ENCODE assay signal across 9 mouse cellular contexts in the genomic region with DNA sequence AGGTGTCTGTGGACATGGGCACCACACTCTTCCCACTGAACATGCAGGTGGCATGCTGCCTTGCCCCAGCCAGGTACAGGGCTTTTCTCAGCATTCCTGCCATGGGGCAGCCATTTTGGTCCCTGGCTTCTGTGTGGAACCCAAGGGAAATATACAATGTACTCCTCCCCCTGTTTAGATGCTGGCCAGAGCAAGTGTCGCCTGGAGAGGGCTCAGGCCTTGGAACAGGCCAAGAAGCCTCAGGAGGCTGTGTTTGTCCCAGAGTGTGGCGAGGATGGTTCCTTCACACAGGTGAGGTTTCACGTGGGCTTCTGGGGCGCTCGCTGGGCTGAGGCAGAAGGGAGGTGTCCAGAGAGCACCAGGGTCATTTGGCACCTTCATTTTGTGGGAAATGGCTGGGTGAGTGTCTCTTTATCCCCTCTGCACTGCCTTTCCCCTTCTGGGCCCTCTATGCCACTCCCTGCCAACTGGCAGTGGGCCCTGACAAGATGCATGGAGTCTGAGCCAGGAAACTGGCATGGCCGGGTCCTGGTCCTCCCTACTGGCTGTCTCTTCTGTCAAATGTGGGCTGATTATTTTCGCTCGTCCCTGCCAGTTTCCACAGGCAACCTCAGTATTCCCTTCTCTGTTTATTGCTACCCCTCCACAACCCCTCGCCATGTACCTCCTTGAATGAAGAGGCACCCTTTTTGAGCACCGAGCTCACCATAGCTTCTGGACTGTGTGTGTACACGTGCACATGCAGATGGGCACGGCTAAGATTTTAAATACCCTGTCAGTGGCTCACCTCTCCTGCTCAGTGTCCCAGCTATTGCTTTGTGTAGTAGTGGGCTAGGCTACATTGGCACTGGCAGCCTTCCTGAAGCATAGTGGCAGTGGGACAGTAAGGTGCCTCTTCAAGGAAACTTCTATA.
DNase-seq lines count a peak whose midpoint lies in the region; ATAC-seq lines count a peak whose summit lies in the region.
"Had no signal": no experiment of that assay in that cellular context is flagged by ENCODE, and none has a peak within 500 bp of the region (broad histone marks: within the 10 kb centered on the region; RNA-seq: fewer than 3 reads in every experiment).

No protein-coding gene starts in this region.

- peak overlapping the region; percentile 67; the same call in 1 of the 2 replicates for H3K27ac ChIP-seq in hindbrain, embryonic 13.5 days
- H3K27ac ChIP-seq in hindbrain, embryonic 12.5 days: no peak overlapping the region

- no peaks in the 10 kb centered on the region for H3K9me3 ChIP-seq in hindbrain, embryonic 13.5 days
- no peaks in the 10 kb centered on the region for H3K9me3 ChIP-seq in hindbrain, embryonic 12.5 days (replicated peaks)

- peak; percentile 79 for ATAC-seq in hindbrain, embryonic 13.5 days (ENCODE audit: low FRiP score)
- no peak for ATAC-seq in hindbrain, embryonic 12.5 days (ENCODE audit: low FRiP score)
- ATAC-seq in frontal cortex, adult (ENCODE audit: low TSS enrichment): no peak

- H3K4me1 ChIP-seq in hindbrain, embryonic 13.5 days (replicated peaks): peaks cover 14% of the 10 kb centered on the region
- H3K4me1 ChIP-seq in hindbrain, embryonic 12.5 days: peaks cover 13% of the 10 kb centered on the region

- no peak overlapping the region for H3K4me2 ChIP-seq in hindbrain, embryonic 13.5 days
- H3K4me2 ChIP-seq in hindbrain, embryonic 12.5 days (replicated peaks): no peak overlapping the region

- no peak overlapping the region for H3K9ac ChIP-seq in hindbrain, embryonic 13.5 days
- no peak overlapping the region for H3K9ac ChIP-seq in hindbrain, embryonic 12.5 days

- DNase-seq in adrenal gland, postnatal 36 days: peak; percentile 57
- peak; percentile 74 to 75 for DNase-seq in cerebellum, postnatal 36 days
- DNase-seq in layer of hippocampus, postnatal 36 days: peak; percentile 37 to 39
- DNase-seq in thymus, postnatal 14 days: no peak
- DNase-seq in thymus, postnatal 0 days (ENCODE audit: low spot score): no peak
- DNase-seq: lung, postnatal 14 days had no signal

- no peaks in the 10 kb centered on the region for H3K36me3 ChIP-seq in hindbrain, embryonic 13.5 days
- H3K36me3 ChIP-seq in hindbrain, embryonic 12.5 days: no peaks in the 10 kb centered on the region

- 88% methylated on average over 11 of the region's 12 CpGs for WGBS in hindbrain, embryonic 13.5 days
- 89% methylated on average over 12 of the region's 12 CpGs for WGBS in hindbrain, embryonic 12.5 days

- H3K27me3 ChIP-seq in hindbrain, embryonic 13.5 days: no peaks in the 10 kb centered on the region
- no peaks in the 10 kb centered on the region for H3K27me3 ChIP-seq in hindbrain, embryonic 12.5 days

- no peak overlapping the region for H3K4me3 ChIP-seq in hindbrain, embryonic 13.5 days
- H3K4me3 ChIP-seq in hindbrain, embryonic 12.5 days: no peak overlapping the region

Comparison
In these comparisons a context has a peak if more than half of its experiments do, and no peak if none do; other contexts are left out.
1. DNase-seq: peak in adrenal gland, postnatal 36 days (2 of 2), cerebellum, postnatal 36 days (2 of 2) and layer of hippocampus, postnatal 36 days (2 of 2); none in thymus, postnatal 14 days (single experiment) and thymus, postnatal 0 days (single experiment).